Mouse (Mus musculus) liver, embryonic 11.5 days (tissue): ENCODE measurements around the gene Nr1i3. TPM values are rescaled to one million over a fixed set of nuclear protein-coding genes. Genes with fewer than 3 reads are reported as not detected.
A peak's percentile ranks its signal among the peaks of the same experiment; 100 is the strongest.

ENCODE experiments used
- ATAC-seq: fragments of 200-750 bp; cut with Nextera tagmentation; replicated peaks from 2 replicates; pipeline ENCODE4 v1.8.0; 2017; ENCODE audit warnings: moderate number of reproducible peaks, mild to moderate bottlenecking, moderate TSS enrichment, moderate library complexity; ENCODE audit not compliant: low FRiP score
- DNase-seq: peaks from one replicate; pipeline ENCODE4 v3.0.0-alpha.2; 2017; ENCODE audit warnings: low spot score
- H3K27ac ChIP-seq: fragments of 300-500 bp; sonication (generic); 2 replicates; pipeline ENCODE4 v1.5.1; 2014; ENCODE audit warnings: mild to moderate bottlenecking, low read depth, low read length, control low read depth
- H3K27me3 ChIP-seq: fragments of 300-500 bp; sonication (generic); replicated peaks from 2 replicates; pipeline ENCODE4 v1.6.1; 2014; ENCODE audit warnings: low read length, mixed read lengths; ENCODE audit not compliant: control insufficient read depth, insufficient read depth
- H3K36me3 ChIP-seq: fragments of 300-500 bp; sonication (generic); 2 replicates; pipeline ENCODE4 v1.6.1; 2014; ENCODE audit warnings: mild to moderate bottlenecking, low read length, moderate library complexity, mixed read lengths; ENCODE audit not compliant: control insufficient read depth, insufficient read depth
- H3K4me1 ChIP-seq: fragments of 300-500 bp; sonication (generic); replicated peaks from 2 replicates; pipeline ENCODE4 v1.6.1; 2014; ENCODE audit warnings: low read length, mixed read lengths; ENCODE audit not compliant: control insufficient read depth, insufficient read depth
- H3K4me2 ChIP-seq: fragments of 300-500 bp; sonication (generic); 2 replicates; pipeline ENCODE4 v1.6.1; 2014; ENCODE audit warnings: mild to moderate bottlenecking, control low read depth, moderate library complexity
- H3K4me3 ChIP-seq: fragments of 300-500 bp; sonication (generic); 2 replicates; pipeline ENCODE4 v1.5.1; 2014; ENCODE audit warnings: low read depth, low read length, control low read depth
- H3K9ac ChIP-seq: fragments of 300-500 bp; sonication (generic); 2 replicates; pipeline ENCODE4 v1.6.1; 2014; ENCODE audit warnings: low read depth, low read length, control low read depth
- H3K9me3 ChIP-seq: fragments of 300-500 bp; sonication (generic); 2 replicates; pipeline ENCODE4 v1.6.1; 2016; ENCODE audit warnings: low read length, inconsistent platforms, mixed read lengths; ENCODE audit not compliant: control insufficient read depth
- WGBS: fragments of 180-500 bp; shearing (Covaris S2); extraction: QIAGEN DNeasy Blood & Tissue Kit; methylation state at CpG from one replicate; pipeline ENCODE4 v1.1.7; 2014; 5-methylcytosine and 5-hydroxymethylcytosine counted together
- polyA plus RNA-seq: library from polyadenylated mRNA; unstranded; fragments of >200 nt; fragmentation: Nextera tagmentation; extraction: Ambion mirVana; gene quantifications from 2 replicates; pipeline ENCODE4 v1.2.1, GENCODE M21; 2014

Gene Nr1i3
- polyA plus RNA-seq, 1 experiment from 2014 or later, result 0.16 TPM

- peaks cover 12% of the 10 kb centered on the region for H3K27me3 ChIP-seq
- H3K27ac ChIP-seq, result peak overlapping the region; percentile 78
- peaks cover 4% of the 10 kb centered on the region; the same call in 1 of the 2 replicates for H3K36me3 ChIP-seq
- H3K4me1 ChIP-seq, result peaks cover 34% of the 10 kb centered on the region
- WGBS, result 33% methylated on average over 3 of the region's 3 CpGs
- no peak overlapping the region for H3K9ac ChIP-seq
- H3K4me2 ChIP-seq, result peak overlapping the region; percentile 92; the same call in 1 of the 2 replicates
- H3K9me3 ChIP-seq, result no peaks in the 10 kb centered on the region
- no peak for DNase-seq
- H3K4me3 ChIP-seq, result no peak overlapping the region
- ATAC-seq, result no peak
Observed at GRCm38 (mm10) chr1:171248386-171249226, 34.8 kb downstream of the Nr1i3 start.

GRCm38 (mm10) chr1:171249913-171250600, 36.3 kb downstream of the Nr1i3 start, which contains the start of gene Adamts4:
Gene Adamts4 (plus strand): TSS chr1:171250421.
- 0 out of 2 replicates have a peak within 1 kb of the TSS, but pooled peaks have one; percentile 1 for H3K9ac ChIP-seq
- no peaks in the 10 kb centered on the region for H3K9me3 ChIP-seq
- peaks cover 34% of the 10 kb centered on the region for H3K4me1 ChIP-seq
- 0 out of 2 replicates have a peak within 1 kb of the TSS, but pooled peaks have one; percentile 2 for H3K27ac ChIP-seq
- peaks cover 12% of the 10 kb centered on the region for H3K27me3 ChIP-seq
- 0 out of 2 replicates have a peak, but pooled peaks cover 3% of the 10 kb centered on the region for H3K36me3 ChIP-seq
- DNase-seq (no peak), ATAC-seq (no peak)
- 35% methylated on average over 5 of the region's 5 CpGs for WGBS
- H3K4me3 ChIP-seq, result peak within 1 kb of the TSS; percentile 19
- H3K4me2 ChIP-seq, result peak within 1 kb of the TSS; percentile 49

DNA sequence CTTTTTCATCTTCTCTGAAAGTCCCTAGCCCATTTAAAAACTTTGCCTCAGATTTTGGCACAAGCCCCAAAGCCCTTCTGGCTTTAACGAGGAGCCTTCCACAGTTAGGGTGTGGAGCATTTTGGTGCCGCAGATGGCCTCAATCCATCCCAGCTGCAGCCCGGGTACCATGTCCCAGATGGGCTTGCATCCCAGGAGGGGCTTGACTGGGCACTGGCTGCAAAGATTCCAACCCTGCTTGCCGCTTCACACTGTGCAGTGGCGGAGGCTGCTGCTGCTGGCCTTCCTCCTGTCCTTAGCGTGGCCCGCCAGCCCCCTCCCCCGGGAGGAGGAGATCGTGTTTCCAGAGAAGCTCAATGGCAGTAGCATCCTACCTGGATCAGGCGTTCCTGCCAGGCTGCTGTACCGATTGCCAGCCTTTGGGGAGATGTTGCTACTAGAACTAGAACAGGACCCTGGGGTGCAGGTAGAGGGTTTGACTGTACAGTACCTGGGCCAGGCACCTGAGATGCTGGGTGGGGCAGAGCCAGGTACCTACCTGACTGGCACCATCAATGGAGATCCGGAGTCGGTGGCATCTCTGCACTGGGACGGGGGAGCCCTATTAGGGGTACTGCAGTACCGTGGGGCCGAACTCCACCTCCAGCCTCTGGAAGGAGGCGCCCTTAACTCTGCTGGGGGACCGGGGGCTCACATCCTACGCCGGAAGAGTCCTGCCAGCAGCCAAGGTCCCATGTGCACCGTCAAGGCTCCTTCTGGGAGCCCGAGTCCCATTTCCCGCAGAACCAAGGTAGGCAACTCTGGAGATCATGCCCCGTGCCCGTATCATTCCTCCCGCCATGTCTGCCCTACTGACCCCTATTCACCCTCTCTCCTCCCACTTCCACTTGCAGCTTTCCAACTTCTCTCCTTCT, 37.2 kb downstream of the Nr1i3 start, which contains the start of gene Ndufs2:
TSS of gene Ndufs2 (minus strand) at position 709 of the 914 bp plus-strand sequence.
- Histone ChIP-seq H3K27ac (no peak within 1 kb of the TSS; the same call in 1 of the 2 replicates), H3K9me3 (no peaks in the 10 kb centered on the region), H3K36me3 (no peaks in the 10 kb centered on the region), H3K4me1 (peaks cover 27% of the 10 kb centered on the region), H3K27me3 (peaks cover 12% of the 10 kb centered on the region), H3K4me2 (peak within 1 kb of the TSS; percentile 49), H3K9ac (peak within 1 kb of the TSS; percentile 1; the same call in 1 of the 2 replicates), H3K4me3 (peak within 1 kb of the TSS; percentile 19)
- DNase-seq, result no peak
- ATAC-seq, result no peak
- 28% methylated on average over 26 of the region's 26 CpGs for WGBS

- Histone ChIP-seq H3K36me3 (no peaks in the 10 kb centered on the region), H3K4me3 (peak overlapping the region; percentile 19; the same call in 1 of the 2 replicates), H3K9me3 (no peaks in the 10 kb centered on the region), H3K4me2 (peak overlapping the region; percentile 49), H3K27ac (no peak overlapping the region; the same call in 1 of the 2 replicates), H3K9ac (peak overlapping the region; percentile 1; the same call in 1 of the 2 replicates), H3K27me3 (peaks cover 12% of the 10 kb centered on the region), H3K4me1 (peaks cover 23% of the 10 kb centered on the region)
- ATAC-seq, result no peak
- DNase-seq, result no peak
- 20% methylated on average over 13 of the region's 13 CpGs for WGBS
Observed at GRCm38 (mm10) chr1:171251594-171252324, 38.0 kb downstream of the Nr1i3 start.

DNA sequence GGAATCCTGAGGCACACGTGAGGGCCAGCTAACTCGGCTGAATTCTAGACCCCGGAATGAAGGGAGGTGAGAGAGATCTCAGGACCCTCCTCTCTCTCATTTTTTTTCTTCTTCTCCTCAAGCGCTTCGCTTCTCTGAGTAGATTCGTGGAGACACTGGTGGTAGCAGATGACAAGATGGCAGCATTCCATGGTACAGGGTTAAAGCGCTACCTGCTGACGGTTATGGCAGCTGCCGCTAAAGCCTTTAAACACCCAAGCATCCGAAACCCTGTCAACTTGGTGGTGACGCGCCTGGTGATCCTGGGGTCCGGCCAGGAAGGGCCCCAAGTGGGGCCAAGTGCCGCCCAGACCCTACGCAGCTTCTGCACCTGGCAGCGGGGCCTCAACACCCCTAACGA, 38.6 kb downstream of the Nr1i3 start:
- Histone ChIP-seq H3K4me2 (peak overlapping the region; percentile 4; the same call in 1 of the 2 replicates), H3K27ac (no peak overlapping the region; the same call in 1 of the 2 replicates), H3K27me3 (peaks cover 12% of the 10 kb centered on the region), H3K4me1 (peaks cover 22% of the 10 kb centered on the region), H3K4me3 (no peak overlapping the region), H3K36me3 (no peaks in the 10 kb centered on the region), H3K9ac (no peak overlapping the region), H3K9me3 (no peaks in the 10 kb centered on the region)
- WGBS, result 62% methylated on average over 17 of the region's 17 CpGs
- no peak for DNase-seq
- no peak for ATAC-seq

DNA sequence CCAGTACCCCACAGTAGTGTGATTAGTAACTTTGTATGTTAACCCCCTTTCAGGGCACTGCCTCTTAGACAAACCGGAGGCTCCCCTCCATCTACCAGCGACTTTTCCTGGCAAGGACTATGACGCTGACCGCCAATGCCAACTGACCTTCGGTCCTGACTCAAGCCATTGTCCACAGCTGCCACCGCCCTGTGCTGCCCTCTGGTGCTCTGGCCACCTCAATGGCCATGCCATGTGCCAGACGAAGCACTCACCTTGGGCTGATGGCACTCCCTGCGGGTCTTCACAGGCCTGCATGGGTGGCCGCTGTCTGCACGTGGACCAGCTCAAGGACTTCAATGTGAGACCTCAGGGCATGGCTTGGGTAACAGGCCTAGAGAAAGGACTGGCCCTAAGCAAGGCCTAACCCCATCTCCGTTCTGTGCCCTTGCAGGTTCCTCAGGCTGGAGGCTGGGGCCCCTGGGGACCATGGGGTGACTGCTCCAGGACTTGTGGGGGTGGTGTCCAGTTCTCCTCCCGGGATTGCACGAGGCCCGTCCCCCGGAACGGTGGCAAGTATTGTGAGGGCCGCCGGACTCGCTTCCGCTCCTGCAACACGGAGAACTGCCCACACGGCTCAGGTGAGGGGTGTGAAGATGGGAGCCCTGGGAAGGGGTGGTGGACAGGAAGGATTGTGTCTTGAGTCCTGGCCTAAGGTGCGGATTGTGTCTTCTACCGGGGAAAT, 42.5 kb downstream of the Nr1i3 start:
- Histone ChIP-seq H3K4me2 (no peak overlapping the region), H3K4me3 (no peak overlapping the region), H3K27ac (no peak overlapping the region), H3K9ac (no peak overlapping the region), H3K27me3 (peaks cover 12% of the 10 kb centered on the region), H3K4me1 (peaks cover 5% of the 10 kb centered on the region; the same call in 1 of the 2 replicates), H3K36me3 (no peaks in the 10 kb centered on the region), H3K9me3 (no peaks in the 10 kb centered on the region)
- DNase-seq, result no peak
- whole genome bisulfite sequencing, result 86% methylated on average over 24 of the region's 24 CpGs
- ATAC-seq, result no peak

DNA sequence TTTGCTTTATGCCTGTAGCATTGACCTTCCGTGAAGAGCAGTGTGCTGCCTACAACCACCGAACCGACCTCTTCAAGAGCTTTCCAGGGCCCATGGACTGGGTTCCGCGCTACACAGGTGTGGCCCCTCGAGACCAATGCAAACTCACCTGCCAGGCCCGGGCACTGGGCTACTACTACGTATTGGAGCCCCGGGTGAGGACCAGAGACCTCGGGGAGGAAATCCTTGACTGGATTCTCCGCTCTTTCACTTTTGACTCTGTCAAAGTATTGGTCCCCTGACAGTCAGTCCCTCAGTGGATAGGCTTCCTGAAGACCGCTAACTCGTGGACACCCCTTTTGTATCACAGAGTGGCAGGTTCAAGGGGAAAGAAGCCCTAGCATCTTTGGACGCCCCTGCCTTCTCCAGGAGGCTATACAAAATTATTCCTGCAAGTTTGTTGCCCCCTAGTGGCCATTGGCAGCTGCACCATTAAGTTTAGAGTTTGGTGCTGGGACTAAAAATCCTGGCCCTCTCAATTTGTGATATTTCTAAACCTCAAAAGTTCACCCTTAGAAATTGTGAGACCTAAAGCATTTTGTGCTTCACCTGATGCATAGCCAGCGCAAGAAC, 43.3 kb downstream of the Nr1i3 start:
- no peak overlapping the region for H3K27ac ChIP-seq
- H3K4me3 ChIP-seq, result no peak overlapping the region
- H3K9ac ChIP-seq, result no peak overlapping the region
- no peaks in the 10 kb centered on the region for H3K36me3 ChIP-seq
- no peaks in the 10 kb centered on the region; the same call in 1 of the 2 replicates for H3K4me1 ChIP-seq
- H3K9me3 ChIP-seq, result no peaks in the 10 kb centered on the region
- H3K27me3 ChIP-seq, result peaks cover 11% of the 10 kb centered on the region; the same call in 1 of the 2 replicates
- no peak overlapping the region for H3K4me2 ChIP-seq
- no peak for ATAC-seq
- 64% methylated on average over 15 of the region's 15 CpGs for WGBS
- no peak for DNase-seq
